Mouse (Mus musculus) ES-Bruce4 (cell line): ENCODE results near the gene Prl3d1. TPM values are rescaled to one million over a fixed set of nuclear protein-coding genes. Genes with fewer than 3 reads are reported as not detected.
"Not testable (repeated sequence)": the region's sequence is repeated elsewhere in the genome, so short reads cannot be mapped to it uniquely, and the experiment has no call there.

Experiments used
- H3K27ac ChIP-seq: 2 replicates; pipeline ENCODE4 v1.5.1; 2012; ENCODE audit warnings: low read length, inconsistent platforms; ENCODE audit not compliant: insufficient read depth
- H3K27me3 ChIP-seq: 2 replicates; pipeline ENCODE4 v1.6.1; 2012; ENCODE audit warnings: mild to moderate bottlenecking, low read length, inconsistent platforms; ENCODE audit not compliant: control insufficient read depth, poor library complexity, insufficient read depth, severe bottlenecking
- H3K36me3 ChIP-seq: 2 replicates; pipeline ENCODE4 v1.6.1; 2012; ENCODE audit warnings: inconsistent platforms, mild to moderate bottlenecking, low read length, moderate library complexity; ENCODE audit not compliant: control insufficient read depth, poor library complexity, insufficient read depth, severe bottlenecking
- H3K4me1 ChIP-seq: one replicate; pipeline ENCODE4 v1.8.1; 2011; ENCODE audit warnings: low read length; ENCODE audit not compliant: control insufficient read depth, insufficient read depth
- H3K4me3 ChIP-seq: 2 replicates; pipeline ENCODE4 v1.5.1; 2011; ENCODE audit warnings: low read depth, mild to moderate bottlenecking, low read length
- H3K9ac ChIP-seq: 2 replicates; pipeline ENCODE4 v1.6.1; 2012; ENCODE audit warnings: low read depth, mild to moderate bottlenecking, inconsistent platforms; ENCODE audit not compliant: poor library complexity, severe bottlenecking
- H3K9me3 ChIP-seq: replicated peaks from 2 replicates; pipeline ENCODE4 v1.6.1; 2012; ENCODE audit warnings: mild to moderate bottlenecking, low read length, inconsistent platforms; ENCODE audit not compliant: control insufficient read depth, poor library complexity, insufficient read depth, severe bottlenecking
- CTCF ChIP-seq: IDR thresholded peaks from one replicate; pipeline ENCODE4 v1.8.1; 2011; ENCODE audit warnings: low read depth, low read length
- EP300 ChIP-seq: IDR thresholded peaks from 2 replicates; pipeline ENCODE4 v1.6.1; 2011; ENCODE audit warnings: low read depth, low read length; ENCODE audit not compliant: insufficient read depth
- POLR2A ChIP-seq: IDR thresholded peaks from one replicate; pipeline ENCODE4 v1.8.1; 2011; ENCODE audit warnings: low read length; ENCODE audit not compliant: insufficient read depth
- polyA plus RNA-seq: library from polyadenylated mRNA; stranded (reverse); fragments of >200 nt; gene quantifications from 2 replicates; pipeline ENCODE4 v1.2.4, GENCODE M21; 2011; ENCODE audit warnings: low read depth; ENCODE audit not compliant: missing spikeins, insufficient read depth, insufficient read length

Prl3d1 gene
- polyA plus RNA-seq = not detected in 2 replicates

DNA sequence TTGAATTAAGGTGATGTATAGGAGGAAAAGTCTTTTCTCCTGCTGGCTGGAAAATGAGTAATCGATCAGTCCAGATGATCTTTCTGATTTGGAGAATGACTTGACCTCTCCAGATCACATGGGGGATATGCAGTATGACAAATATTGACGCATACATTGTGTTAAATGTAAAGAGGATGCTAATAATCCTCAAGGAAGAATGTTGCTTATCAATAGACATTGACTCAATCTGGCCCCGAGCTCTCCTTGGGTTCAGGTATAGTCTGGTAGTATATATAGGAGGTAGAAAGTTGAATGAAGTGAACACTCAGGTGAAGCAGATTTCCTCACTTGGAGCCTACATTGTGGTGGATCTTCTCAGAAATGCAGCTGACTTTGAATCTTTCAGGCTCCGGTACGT, at the start of gene Prl3d1:
TSS of gene Prl3d1 (plus strand) at position 301 of the 400 bp plus-strand sequence.
- not testable (repeated sequence) for H3K27ac ChIP-seq, H3K9ac ChIP-seq

DNA sequence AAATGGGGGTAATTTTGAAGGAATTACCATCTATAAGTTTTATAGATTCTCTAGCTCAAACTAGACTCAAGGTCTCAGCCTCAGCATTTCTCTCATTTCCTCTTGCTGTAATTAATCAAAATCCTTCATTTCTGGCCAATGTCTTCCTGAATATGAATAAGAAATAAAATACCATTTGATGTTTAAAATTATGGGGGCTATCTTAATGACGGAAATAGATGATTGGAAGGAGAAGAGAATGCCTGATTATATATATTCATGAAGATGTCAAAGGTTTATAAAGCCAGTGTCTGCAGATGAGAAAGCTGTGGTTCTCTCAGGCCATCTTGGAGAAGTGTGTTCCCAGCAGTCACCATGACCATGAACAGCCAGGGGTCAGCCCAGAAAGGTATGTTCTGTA, 36.7 kb upstream of the Prl3d1 start, which contains the start of gene Prl:
TSS of gene Prl (plus strand) at position 301 of the 400 bp plus-strand sequence.
- Histone ChIP-seq H3K9ac (no peak within 1 kb of the TSS), H3K27me3 (no peaks in the 10 kb centered on the region), H3K4me1 (no peaks in the 10 kb centered on the region), H3K27ac (no peak within 1 kb of the TSS), H3K9me3 (no peaks in the 10 kb centered on the region), H3K36me3 (no peaks in the 10 kb centered on the region), H3K4me3 (no peak within 1 kb of the TSS)
- TF ChIP-seq POLR2A = no peak
- TF ChIP-seq EP300 = no peak
- TF ChIP-seq CTCF = no peak

More for the DNA sequence above, at the start of gene Prl3d1:
- H3K27me3 ChIP-seq, H3K36me3 ChIP-seq, H3K4me3 ChIP-seq, H3K4me1 ChIP-seq, H3K9me3 ChIP-seq: not testable (repeated sequence)

DNA sequence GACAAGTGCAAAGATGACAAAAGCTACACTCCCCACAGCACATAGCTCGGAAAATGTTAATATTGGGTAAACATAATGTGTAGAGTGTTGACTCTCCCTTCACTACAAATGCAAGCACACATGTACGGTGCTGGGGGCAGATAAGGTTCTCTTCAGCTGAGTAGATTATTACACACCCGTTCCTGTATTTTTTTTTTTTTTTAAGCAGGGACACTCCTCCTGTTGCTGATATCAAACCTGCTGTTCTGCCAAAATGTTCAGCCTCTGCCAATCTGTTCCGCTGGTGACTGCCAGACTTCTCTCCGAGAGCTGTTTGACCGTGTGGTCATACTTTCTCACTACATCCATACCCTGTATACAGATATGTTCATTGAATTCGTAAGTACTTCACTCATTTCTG, 34.8 kb upstream of the Prl3d1 start:
- H3K9me3 ChIP-seq = no peaks in the 10 kb centered on the region
- no peak overlapping the region for H3K27ac ChIP-seq
- no peaks in the 10 kb centered on the region for H3K4me1 ChIP-seq
- H3K9ac ChIP-seq = no peak overlapping the region
- no peaks in the 10 kb centered on the region for H3K36me3 ChIP-seq
- H3K4me3 ChIP-seq = no peak overlapping the region
- TF ChIP-seq CTCF = no peak
- no peak for TF ChIP-seq POLR2A
- H3K27me3 ChIP-seq = no peaks in the 10 kb centered on the region

DNA sequence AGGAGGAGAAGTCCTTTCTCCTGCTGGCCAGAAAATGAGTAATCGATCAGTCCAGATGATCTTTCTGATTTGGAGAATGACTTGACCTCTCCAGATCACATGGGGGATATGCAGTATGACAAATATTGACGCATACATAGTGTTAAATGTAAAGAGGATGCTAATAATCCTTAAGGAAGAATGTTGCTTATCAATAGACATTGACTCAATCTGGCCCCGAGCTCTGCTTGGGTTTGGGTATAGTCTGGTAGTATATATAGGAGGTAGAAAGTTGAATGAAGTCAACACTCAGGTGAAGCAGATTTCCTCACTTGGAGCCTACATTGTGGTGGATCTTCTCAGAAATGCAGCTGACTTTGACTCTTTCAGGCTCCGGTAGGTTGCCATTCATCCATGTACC, 27.4 kb downstream of the Prl3d1 start, which contains the start of gene Prl3d2:
TSS of gene Prl3d2 (plus strand) at position 301 of the 400 bp plus-strand sequence.
- H3K27ac ChIP-seq, H3K9me3 ChIP-seq, H3K4me1 ChIP-seq, H3K9ac ChIP-seq, H3K4me3 ChIP-seq, H3K36me3 ChIP-seq, H3K27me3 ChIP-seq: not testable (repeated sequence)

DNA sequence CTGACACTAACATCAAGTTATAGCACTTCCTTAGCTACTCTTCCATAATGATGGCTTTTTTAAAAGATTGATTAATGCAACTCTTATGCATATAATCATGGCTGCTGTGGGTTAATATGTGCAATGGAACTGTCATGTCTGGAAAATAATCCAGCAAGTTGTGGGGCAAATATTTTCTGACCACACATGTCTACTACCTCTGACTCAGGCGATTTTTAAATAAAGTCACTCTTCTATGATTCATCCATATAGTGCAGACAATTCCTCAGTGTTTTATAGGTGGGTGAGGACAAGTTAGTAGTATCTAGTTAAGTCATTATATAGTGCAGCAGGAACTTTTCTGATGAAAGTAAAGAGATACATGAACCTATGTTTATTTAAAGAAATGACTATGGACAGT, 54.3 kb downstream of the Prl3d1 start:
- Histone ChIP-seq H3K4me1 (no peaks in the 10 kb centered on the region), H3K27me3 (no peaks in the 10 kb centered on the region), H3K9me3 (no peaks in the 10 kb centered on the region), H3K27ac (no peak overlapping the region), H3K9ac (no peak overlapping the region), H3K36me3 (no peaks in the 10 kb centered on the region), H3K4me3 (no peak overlapping the region)
- no peak for TF ChIP-seq EP300
- no peak for TF ChIP-seq CTCF
- TF ChIP-seq POLR2A = no peak

Other genes with a start within 250 kb of the Prl3d1 start
- not detected in 2 replicates for gene Prl, start 36.6 kb upstream of the Prl3d1 start, polyA plus RNA-seq
- not detected in 2 replicates for gene Prl3d2, start 27.5 kb downstream of the Prl3d1 start, polyA plus RNA-seq
- not detected in 2 replicates for gene Prl3d3, start 62.6 kb downstream of the Prl3d1 start, polyA plus RNA-seq
- gene Prl3c1, start 102.5 kb downstream of the Prl3d1 start, polyA plus RNA-seq = not detected in 2 replicates
- 6.4 and 13.7 TPM in 2 replicates for gene Prl3b1, start 147.7 kb downstream of the Prl3d1 start, polyA plus RNA-seq
- gene Prl3a1, start 165.2 kb downstream of the Prl3d1 start, polyA plus RNA-seq = not detected in 2 replicates
- not detected in 2 replicates for gene Prl6a1, start 218.4 kb downstream of the Prl3d1 start, polyA plus RNA-seq